Mouse (Mus musculus) cerebellum, postnatal 14 days (tissue): ENCODE results near the gene Nploc4.

Source experiments
- DNase-seq, 2 experiments: peaks; one replicate each; pipeline ENCODE4 v3.0.0; 2021; ENCODE audit warnings: mixed read lengths in 2 of 2

The Nploc4 gene

DNA sequence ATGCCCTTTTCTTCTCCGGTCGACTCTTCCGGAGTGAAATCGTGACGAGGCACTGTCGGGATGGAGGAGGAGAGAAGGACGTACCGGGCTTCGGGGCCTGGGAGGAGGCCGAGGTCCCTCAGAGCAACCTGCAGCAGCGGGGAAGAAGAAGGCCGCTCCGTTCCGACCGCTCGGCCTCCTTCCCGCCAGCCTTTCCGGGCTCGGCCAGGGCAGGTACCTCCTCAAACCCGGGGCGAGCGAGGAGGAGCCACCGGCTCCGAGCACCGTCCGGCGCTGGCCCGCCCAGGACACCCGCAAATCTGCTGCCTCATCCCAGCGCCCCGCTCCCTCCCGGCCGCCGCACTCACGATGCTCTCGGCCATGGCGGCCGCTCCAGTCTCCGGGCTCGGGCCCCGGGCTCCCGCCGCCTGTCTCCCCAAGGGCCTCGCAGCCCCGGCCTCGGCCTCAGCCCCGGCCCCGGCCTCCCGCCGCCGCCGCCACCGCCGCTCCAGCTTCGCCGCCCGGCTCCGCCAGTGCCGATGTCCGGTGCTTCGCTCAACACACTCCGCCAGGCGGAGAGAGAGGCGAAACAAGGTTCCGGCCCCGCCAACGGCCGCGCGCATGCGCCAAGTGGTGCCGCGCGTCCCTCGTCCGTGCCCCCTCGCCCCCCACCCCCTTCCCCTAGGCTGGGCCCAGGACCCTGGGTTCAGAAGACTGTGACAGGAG, at the start of gene Nploc4:
Nploc4 (minus strand) TSS at position 557 of the 705 bp plus-strand sequence.
- DNase-seq: peak; percentile 93 to 95

- DNase-seq: no peak
Measured at GRCm38 (mm10) chr11:120485251-120485650, 47.7 kb upstream of the Nploc4 start.

DNA sequence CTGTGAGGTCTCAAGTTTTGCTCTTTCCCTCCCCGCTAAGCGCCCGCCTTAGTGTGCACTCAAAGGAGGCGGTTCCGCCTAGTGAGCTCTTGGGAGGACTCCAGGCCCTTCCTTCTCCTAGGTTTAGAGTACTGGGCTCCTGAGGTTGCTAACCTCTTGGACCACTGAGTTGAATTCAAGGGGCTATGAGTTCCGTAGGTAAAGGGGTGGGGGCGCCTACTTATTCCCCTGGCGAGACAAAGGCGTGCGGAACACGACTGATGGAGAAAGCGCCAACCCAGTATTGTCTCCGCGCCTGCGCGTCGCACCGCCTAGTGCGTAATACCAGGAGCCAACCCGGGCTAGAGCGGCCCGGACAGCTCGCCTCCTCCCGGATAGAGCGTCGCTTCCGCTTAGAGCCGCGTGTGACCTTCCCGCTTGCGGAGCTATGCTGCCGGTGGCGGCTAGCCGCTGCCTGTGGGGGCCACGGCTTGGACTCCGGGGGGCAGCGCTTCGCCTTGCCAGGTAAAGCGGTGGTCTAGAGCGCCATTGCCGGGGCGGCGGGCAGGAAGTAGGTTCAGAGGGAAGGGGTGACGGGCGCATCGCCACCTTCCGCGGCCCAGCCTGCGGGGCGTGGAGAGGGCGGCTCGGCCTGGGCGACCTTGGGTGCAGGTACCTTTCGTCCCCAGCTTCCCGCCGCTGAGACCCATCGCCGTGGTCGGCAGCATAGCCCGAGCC, 46.9 kb upstream of the Nploc4 start, which contains the start of gene Mrpl12:
Mrpl12 (plus strand) TSS at position 349 of the 717 bp plus-strand sequence.
- peak; percentile 88 to 91 for DNase-seq

- DNase-seq: no peak
Measured at GRCm38 (mm10) chr11:120483448-120483934, 46.0 kb upstream of the Nploc4 start.

DNA sequence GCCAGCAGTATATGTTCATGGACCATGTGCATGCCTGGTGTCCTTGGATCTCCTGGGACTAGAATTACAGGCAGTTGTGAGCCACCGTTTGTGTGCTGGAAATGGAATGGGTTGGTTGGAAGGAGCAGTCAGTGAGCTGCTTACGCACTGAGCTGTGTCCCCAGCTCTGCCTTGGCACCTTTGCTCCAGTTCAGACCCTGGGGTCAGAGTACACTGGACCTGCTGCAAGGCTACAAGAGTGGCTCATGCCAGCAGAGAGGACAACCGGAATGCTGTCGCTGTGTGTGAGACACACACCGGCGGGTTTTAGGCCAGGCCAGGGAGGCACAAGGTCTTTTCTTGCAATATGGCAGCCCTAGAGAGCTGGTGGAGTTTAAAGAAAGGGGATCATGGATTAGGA, 34.5 kb upstream of the Nploc4 start:
- DNase-seq: no peak

GRCm38 (mm10) chr11:120467736-120468092, 30.2 kb upstream of the Nploc4 start:
- no peak for DNase-seq

GRCm38 (mm10) chr11:120467051-120467735, 29.7 kb upstream of the Nploc4 start, which contains the start of gene Arl16:
Gene Arl16, minus strand, starts transcription at chr11:120467607.
- peak; percentile 94 to 96 for DNase-seq

GRCm38 (mm10) chr11:120465521-120465920, 28.0 kb upstream of the Nploc4 start:
- DNase-seq: no peak

GRCm38 (mm10) chr11:120464365-120464764, 26.9 kb upstream of the Nploc4 start:
- no peak for DNase-seq

DNA sequence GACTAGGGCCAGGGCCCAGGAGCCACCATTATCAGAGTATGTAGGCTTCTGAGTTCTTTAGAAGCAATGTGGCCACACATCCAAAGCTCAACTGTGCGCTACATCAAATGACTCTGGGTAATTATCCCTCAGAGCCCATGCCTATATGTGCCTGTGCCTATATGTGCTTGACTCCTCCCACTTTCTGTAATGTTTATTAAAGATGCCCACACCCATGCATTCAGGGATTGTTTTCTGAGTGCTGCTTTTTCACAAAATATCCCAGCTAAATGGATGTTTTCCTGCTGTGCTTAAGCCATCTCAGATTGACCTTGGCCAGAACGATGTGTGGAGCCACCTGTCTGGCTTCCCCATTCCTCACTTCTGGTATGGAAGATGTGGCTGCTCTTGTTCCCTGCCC, 26.0 kb upstream of the Nploc4 start:
- no peak for DNase-seq

GRCm38 (mm10) chr11:120458847-120459597, 21.5 kb upstream of the Nploc4 start:
- DNase-seq: peak in 1 of 2 experiments; percentile 28

DNA sequence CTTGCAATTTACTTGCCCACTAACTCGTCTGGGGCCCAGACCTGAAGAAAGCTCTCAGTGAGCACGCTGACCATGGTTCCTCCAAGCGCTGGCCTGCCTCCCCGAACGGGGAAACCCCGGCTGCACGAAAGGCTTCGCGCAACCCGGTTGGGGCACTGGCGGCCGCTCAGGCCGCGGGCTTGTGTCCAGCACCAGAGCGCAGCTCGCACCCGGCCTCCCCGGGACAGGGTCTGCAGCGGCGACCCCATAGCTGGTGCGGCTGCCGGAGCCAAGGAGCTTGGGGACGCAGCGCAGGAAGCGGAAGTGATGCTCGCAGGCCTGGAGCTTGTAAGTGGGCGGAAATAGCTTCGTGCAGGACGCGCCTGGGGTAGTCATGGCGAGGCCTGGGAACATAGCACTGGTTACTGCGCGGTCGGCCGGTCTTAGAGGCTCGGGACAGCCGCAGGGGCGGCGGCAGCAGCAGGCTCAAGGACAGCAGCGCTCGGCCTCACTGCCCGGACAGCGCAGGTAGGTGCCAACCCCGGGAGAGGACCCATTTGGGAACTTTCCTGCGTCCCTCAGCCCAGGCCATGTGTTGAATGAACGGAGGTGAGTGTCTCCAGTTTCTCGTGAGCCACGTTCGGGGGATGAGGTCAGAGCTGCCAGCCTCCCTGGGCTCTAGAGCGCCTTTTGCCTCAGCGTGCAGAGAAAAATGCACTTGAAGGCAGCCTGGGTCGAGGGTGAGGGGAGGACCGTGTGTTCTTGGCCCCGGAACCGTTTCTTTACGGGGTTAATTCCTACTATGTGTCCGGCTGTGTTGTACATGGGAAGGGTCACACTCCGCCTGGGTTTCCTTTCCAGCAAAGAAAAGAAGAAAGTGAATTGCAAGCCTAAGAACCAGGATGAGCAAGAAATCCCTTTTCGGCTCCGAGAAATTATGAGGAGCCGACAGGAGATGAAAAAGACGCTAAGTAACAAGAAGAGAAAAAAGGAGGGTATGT, 20.6 kb upstream of the Nploc4 start, which contains the start of the genes Oxld1 and Ccdc137:
Oxld1 (minus strand) TSS at position 297 of the 980 bp plus-strand sequence.
Ccdc137 (plus strand) TSS at position 344 of the 980 bp plus-strand sequence.
- DNase-seq: peak; percentile 79 to 84

DNA sequence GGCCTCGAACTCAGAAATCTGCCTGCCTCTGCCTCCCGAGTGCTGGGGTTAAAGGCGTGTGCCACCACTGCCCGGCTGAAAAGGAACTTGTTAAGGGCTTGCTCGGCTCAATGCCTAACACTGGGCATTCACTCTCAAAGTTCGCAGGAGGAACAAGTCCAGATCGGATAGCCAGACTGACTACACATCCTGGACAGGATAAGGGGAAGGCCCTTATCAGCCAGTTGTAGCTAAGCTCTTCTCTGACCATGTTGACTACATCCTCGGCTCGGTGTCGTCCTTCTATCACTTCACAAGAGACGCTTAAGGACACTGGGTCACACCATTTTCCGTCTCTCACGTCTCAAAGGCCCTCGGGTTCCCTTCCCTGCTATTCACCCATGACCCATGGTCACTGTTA, 19.9 kb upstream of the Nploc4 start:
- no peak for DNase-seq

DNA sequence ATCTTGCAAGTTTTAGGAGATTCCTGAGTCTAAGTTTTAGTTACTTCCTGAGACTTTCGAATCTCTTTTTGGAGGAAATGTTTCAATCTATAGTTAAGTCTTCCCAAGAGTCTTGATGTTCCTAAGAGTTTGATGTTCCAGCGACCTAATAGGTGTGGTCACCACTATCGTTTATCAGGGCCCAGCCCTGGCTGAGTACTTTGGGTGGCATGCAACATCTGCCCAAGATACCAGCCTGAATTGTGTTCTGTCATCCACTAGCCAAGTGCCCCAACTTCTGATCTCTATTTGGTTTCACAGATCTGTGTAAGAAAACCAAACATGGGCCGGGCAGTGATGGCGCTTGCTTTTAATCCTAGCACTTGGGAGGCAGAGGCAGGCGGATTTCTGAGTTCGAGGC, 17.9 kb upstream of the Nploc4 start:
- DNase-seq: no peak

- DNase-seq: no peak
Measured at GRCm38 (mm10) chr11:120454965-120455364, 17.5 kb upstream of the Nploc4 start.

DNA sequence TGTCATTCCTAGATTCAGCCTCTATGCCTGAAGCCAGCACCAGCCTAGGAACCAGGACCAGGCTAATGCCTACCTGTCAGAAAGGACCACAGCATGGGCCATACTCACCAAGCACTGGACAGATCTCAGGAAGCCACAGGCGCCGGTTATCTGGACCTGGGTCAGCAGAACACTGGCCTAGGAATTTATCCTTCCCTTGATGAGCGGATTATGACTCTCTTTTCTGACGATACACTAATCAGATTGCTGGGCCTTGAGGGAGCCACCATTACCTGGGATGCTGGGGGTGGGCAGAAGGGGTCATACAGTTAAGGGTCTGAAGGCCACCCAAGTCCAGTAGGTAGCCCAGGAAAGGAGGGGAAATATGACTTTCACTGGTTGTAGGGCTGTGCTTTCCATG, 15.8 kb upstream of the Nploc4 start, which contains the start of gene Pde6g:
Pde6g (minus strand) TSS at position 195 of the 400 bp plus-strand sequence.
- no peak for DNase-seq

DNA sequence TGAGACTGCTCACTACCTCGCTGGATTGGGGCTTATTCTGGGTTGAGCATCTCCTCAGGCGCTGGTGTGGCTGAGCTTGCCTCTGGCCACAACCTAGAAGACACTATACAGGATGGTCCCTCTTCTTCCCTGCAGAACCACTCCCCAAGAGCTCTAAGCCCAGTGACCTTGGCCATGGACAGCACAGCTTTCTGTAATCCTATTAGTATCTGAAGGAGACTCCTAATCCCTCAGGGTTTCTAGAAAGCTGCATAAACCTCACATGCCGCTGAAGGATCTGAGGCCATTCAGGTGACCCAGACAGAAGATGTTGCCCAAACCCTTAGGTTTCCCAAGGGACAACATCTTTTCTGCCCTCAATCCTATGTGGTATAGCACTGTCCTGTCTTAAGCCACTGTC, 14.7 kb upstream of the Nploc4 start:
- DNase-seq: no peak

DNA sequence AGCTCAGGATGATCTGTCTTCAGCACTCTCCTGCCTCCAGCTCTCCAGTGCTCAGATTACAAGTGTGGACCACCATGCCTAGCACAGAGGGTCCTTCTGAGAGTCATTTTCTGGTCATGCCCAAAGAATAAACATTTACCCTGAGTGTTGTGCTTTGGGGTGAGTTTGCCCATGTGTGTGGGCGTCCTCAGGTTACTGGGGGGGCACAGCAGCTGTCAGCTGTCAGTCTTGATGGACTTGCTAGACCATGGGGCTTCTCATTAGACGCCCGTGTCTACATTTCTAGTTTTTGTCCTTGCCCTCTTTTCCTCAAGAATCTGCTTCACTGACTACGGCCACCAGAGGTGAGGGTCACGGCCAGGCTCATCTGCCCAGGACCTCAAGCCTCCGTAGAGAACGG, 9.7 kb upstream of the Nploc4 start:
- no peak for DNase-seq

GRCm38 (mm10) chr11:120445475-120445874, 8.0 kb upstream of the Nploc4 start:
- DNase-seq: no peak

DNA sequence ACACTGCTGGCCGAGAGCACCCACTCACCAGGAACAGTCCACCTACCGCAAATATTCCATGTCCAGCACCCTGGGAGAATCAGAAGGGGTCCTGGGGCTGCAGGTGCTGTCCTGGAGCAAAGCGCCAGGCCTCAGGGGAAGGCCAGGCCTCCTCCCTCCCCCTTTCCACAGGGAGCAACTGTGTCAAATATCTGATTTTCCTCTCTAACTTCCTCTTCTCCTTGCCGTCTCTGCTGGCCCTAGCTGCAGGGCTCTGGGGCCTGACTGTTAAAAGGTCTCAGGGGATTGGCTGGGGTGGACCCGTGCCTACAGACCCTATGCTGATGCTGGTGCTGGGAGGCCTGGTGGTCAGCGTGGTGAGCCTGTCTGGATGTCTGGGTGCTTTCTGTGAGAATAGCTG, 6.6 kb upstream of the Nploc4 start:
- no peak for DNase-seq

- no peak for DNase-seq
Measured at GRCm38 (mm10) chr11:120442765-120443280, 5.3 kb upstream of the Nploc4 start.
